Mouse (Mus musculus) layer of hippocampus, adult 18-20 months (tissue): ENCODE measurements around the gene Vegfb. TPM values are rescaled to one million over a fixed set of nuclear protein-coding genes. Genes with fewer than 3 reads are reported as not detected.

Experiments
- DNase-seq, 2 experiments: peaks; one replicate each; pipeline ENCODE4 v3.0.0; 2022; ENCODE audit warnings: low spot score in 2 of 2
- total RNA-seq, 2 experiments: library from RNA; stranded (reverse); gene quantifications; 2 replicates each; pipeline ENCODE4 v1.2.3; 2021

Gene Vegfb
- total RNA-seq, 2 experiments from 2014 or later = 95.2 to 95.4 TPM

DNA sequence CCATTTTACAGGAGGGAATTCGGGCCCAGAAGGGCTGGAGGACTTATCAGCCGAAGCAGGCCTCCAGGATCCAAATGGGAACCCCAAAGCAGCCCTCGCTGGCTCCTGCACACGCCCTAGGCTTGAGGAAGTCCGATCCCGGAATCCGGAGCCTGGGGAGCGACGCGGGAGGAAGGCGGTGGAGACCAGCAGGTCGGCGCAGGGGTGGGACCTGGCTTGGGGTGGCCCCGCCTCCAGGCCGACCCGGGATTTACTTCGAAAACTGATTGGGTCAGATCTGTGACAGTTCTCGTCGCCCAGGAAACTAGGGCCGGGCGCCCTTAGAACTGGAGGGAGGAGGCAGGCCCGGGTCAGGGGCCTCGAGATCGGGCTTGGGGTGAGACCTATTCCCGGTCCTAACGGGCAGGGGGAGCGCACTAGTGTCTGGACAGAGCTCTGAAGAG is 45.2 kb downstream of the Vegfb start, which contains the start of gene Gpr137:
TSS of gene Gpr137 (minus strand) at position 232 of the 443 bp plus-strand sequence.
- DNase-seq = peak; percentile 90 to 96

- DNase-seq = peak; percentile 91 to 95
Measured at GRCm38 (mm10) chr19:6941372-6942248, 45.8 kb downstream of the Vegfb start, which contains the start of gene Bad. Gene Bad (plus strand): TSS chr19:6941861.

DNA sequence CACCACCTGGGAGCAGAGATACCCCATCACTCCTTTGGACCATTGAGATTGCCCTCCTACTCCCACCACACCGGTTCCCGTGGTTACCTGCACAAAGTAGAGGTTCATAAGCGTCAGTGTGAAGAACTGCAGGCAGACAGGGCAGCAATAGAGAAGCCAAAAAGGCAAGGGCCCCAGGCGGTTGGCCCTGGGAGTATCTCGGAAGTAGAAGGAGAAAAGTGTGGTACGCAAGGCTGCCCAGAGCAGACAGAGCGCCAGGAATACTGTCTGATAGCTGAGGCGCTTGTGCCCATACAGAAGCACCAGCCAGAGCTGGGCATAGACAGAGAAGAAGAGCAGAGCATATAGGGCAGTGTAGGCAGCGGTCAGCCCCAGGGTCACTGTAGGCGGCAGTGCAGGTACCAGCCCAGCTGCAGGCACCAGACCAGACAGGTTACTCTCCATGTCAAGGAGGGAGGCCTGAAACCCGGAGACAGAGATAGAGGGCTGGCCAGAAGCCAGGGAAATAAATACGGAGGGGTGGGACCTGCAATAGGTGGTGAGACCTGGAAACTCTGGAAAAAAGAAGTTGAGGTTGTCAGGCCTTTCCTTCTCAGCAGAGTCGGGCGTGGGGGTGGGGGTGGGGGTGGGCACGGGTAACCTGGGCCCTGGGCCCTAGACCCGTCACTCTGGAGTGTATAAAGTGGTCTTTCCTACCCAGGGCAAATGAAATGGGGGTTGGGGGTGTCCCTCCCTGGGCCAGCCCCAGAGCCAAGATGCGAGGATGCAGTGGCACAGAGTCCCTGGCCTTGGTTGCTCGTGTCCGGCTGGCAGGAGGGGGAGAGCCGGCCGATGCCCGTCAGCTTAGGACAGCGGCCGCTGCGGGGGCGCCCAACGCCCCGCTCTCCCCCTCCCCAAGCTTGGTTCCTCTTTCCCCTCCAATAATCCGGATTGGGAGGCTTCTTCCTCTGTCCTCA is 46.8 kb downstream of the Vegfb start:
- DNase-seq = no peak

GRCm38 (mm10) chr19:6939106-6940002 is 48.1 kb downstream of the Vegfb start:
- no peak for DNase-seq

DNA sequence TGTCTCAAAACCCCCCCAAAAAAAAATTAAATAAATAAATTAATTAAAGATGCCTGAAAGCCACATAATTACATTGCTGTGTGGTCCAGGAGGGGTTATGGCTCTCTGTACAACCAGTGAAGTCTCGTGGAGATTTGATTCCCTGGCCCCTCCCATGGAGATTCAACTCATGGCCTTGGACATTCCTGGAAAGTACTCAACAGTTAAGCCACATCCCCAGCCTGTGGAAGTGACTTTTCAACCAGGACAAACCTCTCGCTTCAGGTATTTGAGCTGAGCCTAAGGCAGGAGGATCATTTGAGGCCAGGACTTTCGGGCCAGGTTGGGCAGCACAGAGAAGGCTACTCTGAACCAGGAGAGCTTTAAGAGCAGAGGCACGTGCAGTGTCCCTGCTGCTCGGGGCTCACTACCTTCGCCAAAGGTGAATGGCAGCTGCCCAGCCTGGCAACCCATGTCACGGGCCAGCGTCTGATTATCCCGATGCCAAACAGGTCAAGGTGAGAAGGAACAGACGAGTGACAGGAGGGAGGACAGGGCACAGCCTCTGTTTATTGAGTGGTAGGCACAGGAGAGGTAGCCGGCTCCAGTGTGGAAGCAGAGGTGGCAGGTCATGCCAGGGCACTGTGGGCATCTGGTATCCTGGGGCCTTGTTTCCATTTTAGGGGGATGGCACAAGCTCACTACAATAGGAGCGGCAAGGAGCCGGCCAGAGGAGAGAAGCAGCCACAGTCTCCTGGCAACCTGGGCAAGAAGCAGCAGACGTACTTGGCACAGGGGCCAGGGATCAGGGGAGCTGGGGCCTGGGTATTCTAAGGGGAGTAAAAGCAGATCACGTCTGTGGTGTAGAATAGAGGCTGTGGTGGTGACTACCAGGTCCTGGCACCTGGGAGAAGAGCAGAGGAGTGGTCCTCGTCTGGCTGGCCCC is 49.6 kb downstream of the Vegfb start:
- no peak for DNase-seq

GRCm38 (mm10) chr19:6936299-6936698 is 51.2 kb downstream of the Vegfb start:
- DNase-seq = no peak

GRCm38 (mm10) chr19:6934195-6934977 is 53.1 kb downstream of the Vegfb start, which contains the start of gene Kcnk4:
Gene Kcnk4 (minus strand): TSS chr19:6934515.
- DNase-seq = no peak

DNA sequence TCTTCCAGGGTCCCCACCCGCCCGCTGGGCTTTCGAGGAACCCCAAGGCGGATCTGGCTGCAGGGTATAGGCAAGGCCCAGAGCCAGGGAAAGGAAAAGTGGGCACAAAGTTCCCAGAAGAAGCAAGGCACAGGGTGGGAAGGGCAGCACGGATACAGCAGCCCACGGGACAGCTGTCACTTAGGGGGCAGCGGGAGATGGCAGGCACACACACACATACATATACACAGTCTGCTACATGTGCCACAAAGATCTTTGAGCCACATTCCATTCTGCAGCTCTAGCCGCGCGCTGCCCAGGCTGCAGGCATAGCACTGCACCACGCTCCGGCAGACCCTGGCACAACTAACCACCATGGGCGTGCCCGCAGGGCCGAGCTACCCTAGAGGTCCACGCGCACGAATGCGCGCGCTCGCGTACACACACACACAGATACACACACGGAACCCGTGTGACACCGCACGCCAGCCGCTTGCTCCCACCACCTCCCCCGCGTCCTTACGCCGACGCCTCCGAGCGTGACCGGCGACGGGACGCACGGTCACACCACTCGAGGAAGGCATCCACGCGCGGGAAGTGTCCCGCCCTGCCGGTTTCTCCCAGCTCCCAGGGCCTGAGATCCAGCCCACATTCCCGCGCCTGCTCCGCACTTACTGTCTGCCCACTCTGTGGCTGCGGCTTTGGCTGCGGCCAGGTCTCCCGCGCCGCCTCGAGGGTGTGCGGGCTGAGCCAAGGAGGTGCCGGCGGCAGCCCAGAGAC is 53.8 kb downstream of the Vegfb start:
- DNase-seq = peak; percentile 46 to 65

DNA sequence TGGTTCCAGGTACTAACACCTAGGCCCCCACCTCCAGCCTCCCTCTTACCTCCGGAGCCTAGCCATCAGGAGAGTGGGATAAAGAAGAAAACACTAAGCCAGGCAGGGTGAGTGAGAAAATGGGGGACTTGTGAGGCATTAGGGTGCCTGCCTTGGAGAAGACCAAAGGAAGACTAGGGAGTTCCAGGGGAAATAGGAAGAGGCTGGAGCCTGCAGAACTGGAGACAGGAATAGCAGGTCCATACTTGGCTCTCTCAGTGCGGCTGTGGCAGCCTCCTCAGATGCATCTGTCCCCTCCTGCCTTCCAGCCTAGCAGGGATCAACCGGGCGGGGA is 54.4 kb downstream of the Vegfb start:
- DNase-seq = no peak

Other genes with a start within 250 kb of the Vegfb start
- gene Rps6ka4, start 147.0 kb downstream of the Vegfb start, total RNA-seq = 10 to 100 TPM; 36.2 to 43.7 TPM
- 10 to 100 TPM; 13.8 to 16.1 TPM for gene Ccdc88b, start 129.4 kb downstream of the Vegfb start, total RNA-seq
- gene Trmt112, start 78.0 kb downstream of the Vegfb start, total RNA-seq = 10 to 100 TPM; 43.1 to 53.9 TPM
- 100 to 1,000 TPM; 383 to 385 TPM for gene Prdx5, start 77.5 kb downstream of the Vegfb start, total RNA-seq
- 10 to 100 TPM; 59.5 to 59.6 TPM for gene Esrra, start 65.8 kb downstream of the Vegfb start, total RNA-seq
- 10 to 100 TPM in 1 of 2 experiments, 1 to 10 TPM in 1; 8.2 to 12.6 TPM for gene Catsperz, start 62.3 kb downstream of the Vegfb start, total RNA-seq
- 10 to 100 TPM; 15.4 to 17.0 TPM for gene Kcnk4, start 53.1 kb downstream of the Vegfb start, total RNA-seq
- gene Bad, start 45.8 kb downstream of the Vegfb start, total RNA-seq = 10 to 100 TPM; 37.8 to 44.4 TPM
- gene Gpr137, start 45.2 kb downstream of the Vegfb start, total RNA-seq = 100 to 1,000 TPM; 105 to 108 TPM
- gene Ppp1r14b, start 12.7 kb downstream of the Vegfb start, total RNA-seq = 10 to 100 TPM; 60.8 to 61.9 TPM
- gene Plcb3, start 11.2 kb downstream of the Vegfb start, total RNA-seq = 10 to 100 TPM; 13.3 to 14.4 TPM
- 10 to 100 TPM; 94.2 to 94.6 TPM for gene Fkbp2, start 7.2 kb downstream of the Vegfb start, total RNA-seq
- gene Dnajc4, start 4.9 kb upstream of the Vegfb start, total RNA-seq = 10 to 100 TPM; 24.7 to 27.9 TPM
- gene Nudt22, start 8.5 kb upstream of the Vegfb start, total RNA-seq = 10 to 100 TPM; 12.7 to 14.0 TPM
- 10 to 100 TPM; 17.2 to 17.8 TPM for gene Trpt1, start 8.5 kb upstream of the Vegfb start, total RNA-seq
- gene Fermt3, start 31.8 kb upstream of the Vegfb start, total RNA-seq = 1 to 10 TPM; 4.2 to 5.1 TPM
- gene Stip1, start 52.3 kb upstream of the Vegfb start, total RNA-seq = 100 to 1,000 TPM; 218 to 230 TPM
- gene Macrod1, start 69.2 kb upstream of the Vegfb start, total RNA-seq = 10 to 100 TPM; 22.9 to 23.7 TPM
- 10 to 100 TPM; 21.6 to 22.0 TPM for gene Flrt1, start 118.1 kb upstream of the Vegfb start, total RNA-seq
- gene Otub1, start 218.7 kb upstream of the Vegfb start, total RNA-seq = 100 to 1,000 TPM; 306 to 307 TPM
- gene Cox8a, start 230.0 kb upstream of the Vegfb start, total RNA-seq = 1,000 to 10,000 TPM in 1 of 2 experiments, 100 to 1,000 TPM in 1; 974 to 1,030 TPM